Mouse (Mus musculus): ENCODE results near the gene Prss46. TPM values are rescaled to one million over a fixed set of nuclear protein-coding genes. Genes with fewer than 3 reads are reported as not detected.

The Prss46 gene
- polyA plus RNA-seq, 1 experiment from 2014 or later, result not detected

Other genes with a start within 250 kb of the Prss46 start
- 28.5 and 32.3 TPM in 2 replicates for gene Nradd, start 220.1 kb upstream of the Prss46 start, polyA plus RNA-seq (2016; fragmentation: Nextera tagmentation; extraction: Ambion mirVana)
- gene Nbeal2, start 190.3 kb upstream of the Prss46 start, polyA plus RNA-seq (2016; fragmentation: Nextera tagmentation; extraction: Ambion mirVana), result 2.4 and 3.1 TPM in 2 replicates
- 159 and 189 TPM in 2 replicates for gene Ccdc12, start 188.0 kb upstream of the Prss46 start, polyA plus RNA-seq (2016; fragmentation: Nextera tagmentation; extraction: Ambion mirVana)
- 1,835 and 3,713 TPM in 2 replicates for gene Myl3, start 102.6 kb upstream of the Prss46 start, polyA plus RNA-seq (2016; fragmentation: Nextera tagmentation; extraction: Ambion mirVana)
- 41.3 and 49.7 TPM in 2 replicates for gene Pth1r, start 97.4 kb upstream of the Prss46 start, polyA plus RNA-seq (2016; fragmentation: Nextera tagmentation; extraction: Ambion mirVana)
- gene Prss42, start 46.3 kb upstream of the Prss46 start, polyA plus RNA-seq (2016; fragmentation: Nextera tagmentation; extraction: Ambion mirVana), result not detected in 2 replicates
- gene Prss44, start 30.5 kb upstream of the Prss46 start, polyA plus RNA-seq (2016; fragmentation: Nextera tagmentation; extraction: Ambion mirVana), result 0.32 TPM in 1 of 2 replicates, not detected in the other
- not detected in 2 replicates for gene Prss43, start 17.8 kb upstream of the Prss46 start, polyA plus RNA-seq (2016; fragmentation: Nextera tagmentation; extraction: Ambion mirVana)
- 0.10 TPM in 1 of 2 replicates, not detected in the other for gene Prss45, start 9.9 kb upstream of the Prss46 start, polyA plus RNA-seq (2016; fragmentation: Nextera tagmentation; extraction: Ambion mirVana)
- gene Prss50, start 13.5 kb downstream of the Prss46 start, polyA plus RNA-seq (2016; fragmentation: Nextera tagmentation; extraction: Ambion mirVana), result 0.43 and 0.45 TPM in 2 replicates
- 0.91 and 1.6 TPM in 2 replicates for gene Als2cl, start 35.4 kb downstream of the Prss46 start, polyA plus RNA-seq (2016; fragmentation: Nextera tagmentation; extraction: Ambion mirVana)
- gene Tmie, start 35.6 kb downstream of the Prss46 start, polyA plus RNA-seq (2016; fragmentation: Nextera tagmentation; extraction: Ambion mirVana), result 0.17 and 0.68 TPM in 2 replicates
- not detected in 2 replicates for gene Fam240a, start 72.4 kb downstream of the Prss46 start, polyA plus RNA-seq (2016; fragmentation: Nextera tagmentation; extraction: Ambion mirVana)
- 0.51 and 1.3 TPM in 2 replicates for gene Tdgf1, start 101.7 kb downstream of the Prss46 start, polyA plus RNA-seq (2016; fragmentation: Nextera tagmentation; extraction: Ambion mirVana)
- 0.68 and 1.3 TPM in 2 replicates for gene Lrrc2, start 107.0 kb downstream of the Prss46 start, polyA plus RNA-seq (2016; fragmentation: Nextera tagmentation; extraction: Ambion mirVana)
- 0.15 TPM in 1 of 2 replicates, not detected in the other for gene Rtp3, start 146.1 kb downstream of the Prss46 start, polyA plus RNA-seq (2016; fragmentation: Nextera tagmentation; extraction: Ambion mirVana)
- 0.40 TPM in 1 of 2 replicates, not detected in the other for gene Ltf, start 174.8 kb downstream of the Prss46 start, polyA plus RNA-seq (2016; fragmentation: Nextera tagmentation; extraction: Ambion mirVana)
- gene Ccrl2, start 213.0 kb downstream of the Prss46 start, polyA plus RNA-seq (2016; fragmentation: Nextera tagmentation; extraction: Ambion mirVana), result 2.6 and 3.0 TPM in 2 replicates